Mouse (Mus musculus): ENCODE results near the gene Atox1.

- TF ChIP-seq POLR2A (IDR thresholded peaks at IDR 0.05; ENCODE audit: low read depth, low read length) (no peak), CTCF (conservative IDR thresholded peaks at IDR 0.05; ENCODE audit: insufficient read depth, insufficient read length, low read depth, low read length) (no peak)
Measured at GRCm38 (mm10) chr11:55405601-55406469, 55.2 kb downstream of the Atox1 start.
